11 mouse cellular contexts compared by ENCODE assay signal in the genomic region with DNA sequence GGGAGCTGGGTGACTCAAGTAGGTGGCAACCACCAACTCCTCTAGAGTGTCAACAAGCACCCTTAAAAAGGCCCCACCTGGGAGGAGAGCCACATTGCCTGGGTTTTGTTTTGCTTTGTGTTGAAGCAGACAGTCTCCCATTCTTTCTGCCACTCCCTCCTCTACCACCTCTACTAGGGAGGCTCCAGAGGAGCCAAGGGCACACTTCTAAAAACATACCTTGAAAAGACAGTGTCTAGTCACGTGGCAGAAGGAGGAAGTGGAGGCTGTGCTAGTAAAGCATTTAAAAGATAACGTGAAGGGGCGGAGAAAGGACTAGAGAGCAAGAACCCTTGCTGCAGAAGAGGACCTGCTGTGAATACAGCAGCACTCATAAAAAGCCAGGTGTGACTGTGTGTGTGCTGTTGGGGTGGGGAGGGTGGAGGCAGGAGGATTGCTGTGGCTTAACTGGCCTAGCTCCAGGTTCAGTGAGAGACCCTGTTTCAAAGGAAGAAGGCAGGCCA. TPM values are rescaled to one million over a fixed set of nuclear protein-coding genes. Genes with fewer than 3 reads are reported as not detected.
DNase-seq lines count a peak whose midpoint lies in the region; ATAC-seq lines count a peak whose summit lies in the region.
"Had no signal": no experiment of that assay in that cellular context is flagged by ENCODE, and none has a peak within 500 bp of the region (broad histone marks: within the 10 kb centered on the region; RNA-seq: fewer than 3 reads in every experiment).

No protein-coding gene starts in this region.

- H3K36me3 ChIP-seq in liver, embryonic 13.5 days: no peaks in the 10 kb centered on the region
- H3K36me3 ChIP-seq in liver, embryonic 11.5 days (ENCODE audit: control insufficient read depth, insufficient read depth, low read length): no peaks in the 10 kb centered on the region
- H3K36me3 ChIP-seq: embryonic facial prominence, embryonic 15.5 days; midbrain, embryonic 13.5 days had no signal

- H3K27me3 ChIP-seq in liver, embryonic 13.5 days: no peaks in the 10 kb centered on the region
- no peaks in the 10 kb centered on the region for H3K27me3 ChIP-seq in liver, embryonic 11.5 days (replicated peaks; ENCODE audit: control insufficient read depth, insufficient read depth, low read length)
- H3K27me3 ChIP-seq: embryonic facial prominence, embryonic 15.5 days; midbrain, embryonic 13.5 days had no signal

- no peak for ATAC-seq in liver, embryonic 13.5 days (ENCODE audit: low read depth)
- no peak for ATAC-seq in liver, embryonic 11.5 days (replicated peaks; ENCODE audit: low FRiP score)
- ATAC-seq: midbrain, embryonic 13.5 days had no signal

- DNase-seq in liver, embryonic 13.5 days: peak; percentile 8
- no peak for DNase-seq in liver, embryonic 11.5 days (ENCODE audit: low spot score)
- peak; percentile 47 for DNase-seq in adipocyte (ENCODE audit: low spot score)
- peak; percentile 40 for DNase-seq in lung, postnatal 10 days
- peak; percentile 59 for DNase-seq in thymus, postnatal 25 days
- no peak for DNase-seq in urinary bladder, postnatal 14 days (ENCODE audit: low spot score)
- DNase-seq in retina, embryonic 14.5 days (ENCODE audit: low spot score): no peak
- DNase-seq in embryo, embryonic 10.5 days (ENCODE audit: low spot score): no peak
- DNase-seq: adrenal gland, adult 2 months had no signal

- 13% methylated on average over 3 of the region's 3 CpGs for WGBS in liver, embryonic 13.5 days (ENCODE audit: insufficient replicate concordance)
- WGBS in liver, embryonic 11.5 days: 23% methylated on average over 3 of the region's 3 CpGs

- H3K27ac ChIP-seq in liver, embryonic 13.5 days: no peak overlapping the region
- no peak overlapping the region for H3K27ac ChIP-seq in liver, embryonic 11.5 days (ENCODE audit: low read depth, low read length)
- H3K27ac ChIP-seq: embryonic facial prominence, embryonic 15.5 days; midbrain, embryonic 13.5 days had no signal

- H3K9ac ChIP-seq in liver, embryonic 13.5 days: 0 out of 2 replicates have a peak overlapping the region, but pooled peaks have one; percentile 23
- no peak overlapping the region for H3K9ac ChIP-seq in liver, embryonic 11.5 days (ENCODE audit: low read depth, low read length)
- H3K9ac ChIP-seq: embryonic facial prominence, embryonic 15.5 days; midbrain, embryonic 13.5 days had no signal

- peaks cover 67% of the 10 kb centered on the region for H3K4me1 ChIP-seq in liver, embryonic 13.5 days (replicated peaks)
- H3K4me1 ChIP-seq in liver, embryonic 11.5 days (replicated peaks; ENCODE audit: control insufficient read depth, insufficient read depth, low read length): peaks cover 14% of the 10 kb centered on the region

- 0 out of 2 replicates have a peak overlapping the region, but pooled peaks have one; percentile 16 for H3K4me2 ChIP-seq in liver, embryonic 13.5 days
- H3K4me2 ChIP-seq in liver, embryonic 11.5 days: no peak overlapping the region
- H3K4me2 ChIP-seq: embryonic facial prominence, embryonic 15.5 days; midbrain, embryonic 13.5 days had no signal

- no peak overlapping the region for H3K4me3 ChIP-seq in liver, embryonic 13.5 days (replicated peaks)
- H3K4me3 ChIP-seq in liver, embryonic 11.5 days (ENCODE audit: low read depth, low read length): no peak overlapping the region
- H3K4me3 ChIP-seq: embryonic facial prominence, embryonic 15.5 days; midbrain, embryonic 13.5 days had no signal

- H3K9me3 ChIP-seq in liver, embryonic 13.5 days (replicated peaks): no peaks in the 10 kb centered on the region
- no peaks in the 10 kb centered on the region for H3K9me3 ChIP-seq in liver, embryonic 11.5 days (ENCODE audit: control insufficient read depth, low read length)
- H3K9me3 ChIP-seq: embryonic facial prominence, embryonic 15.5 days; midbrain, embryonic 13.5 days had no signal

RNA-seq across cellular contexts. Expression of a gene that starts 4.1 kb away (rescaled TPM):
- 5.1 and 5.8 TPM in 2 replicates for polyA plus RNA-seq in liver, embryonic 13.5 days (2015; fragmentation: Nextera tagmentation; extraction: Ambion mirVana)
- 11.4 and 12.1 TPM in 2 replicates for polyA plus RNA-seq in liver, embryonic 11.5 days (2014; fragmentation: Nextera tagmentation; extraction: Ambion mirVana)

RNA-seq across cellular contexts. Expression of a gene that starts 56.4 kb away (rescaled TPM):
- 20.9 and 26.3 TPM in 2 replicates for polyA plus RNA-seq in liver, embryonic 13.5 days (2015; fragmentation: Nextera tagmentation; extraction: Ambion mirVana)
- polyA plus RNA-seq in liver, embryonic 11.5 days (2014; fragmentation: Nextera tagmentation; extraction: Ambion mirVana): 84.0 and 89.6 TPM in 2 replicates

Comparison
In these comparisons a context has a peak if more than half of its experiments do, and no peak if none do; other contexts are left out.
1. DNase-seq: peak in liver, embryonic 13.5 days (single experiment), adipocyte (single experiment), lung, postnatal 10 days (single experiment) and thymus, postnatal 25 days (single experiment); none in liver, embryonic 11.5 days (single experiment), urinary bladder, postnatal 14 days (single experiment), retina, embryonic 14.5 days (single experiment) and embryo, embryonic 10.5 days (single experiment).